Mouse (Mus musculus): ENCODE measurements around the gene Hoxa10.

The Hoxa10 gene

GRCm38 (mm10) chr6:52262463-52263320 is 22.0 kb upstream of the Hoxa10 start:
- DNase-seq (ENCODE audit: low spot score) = no peak

DNA sequence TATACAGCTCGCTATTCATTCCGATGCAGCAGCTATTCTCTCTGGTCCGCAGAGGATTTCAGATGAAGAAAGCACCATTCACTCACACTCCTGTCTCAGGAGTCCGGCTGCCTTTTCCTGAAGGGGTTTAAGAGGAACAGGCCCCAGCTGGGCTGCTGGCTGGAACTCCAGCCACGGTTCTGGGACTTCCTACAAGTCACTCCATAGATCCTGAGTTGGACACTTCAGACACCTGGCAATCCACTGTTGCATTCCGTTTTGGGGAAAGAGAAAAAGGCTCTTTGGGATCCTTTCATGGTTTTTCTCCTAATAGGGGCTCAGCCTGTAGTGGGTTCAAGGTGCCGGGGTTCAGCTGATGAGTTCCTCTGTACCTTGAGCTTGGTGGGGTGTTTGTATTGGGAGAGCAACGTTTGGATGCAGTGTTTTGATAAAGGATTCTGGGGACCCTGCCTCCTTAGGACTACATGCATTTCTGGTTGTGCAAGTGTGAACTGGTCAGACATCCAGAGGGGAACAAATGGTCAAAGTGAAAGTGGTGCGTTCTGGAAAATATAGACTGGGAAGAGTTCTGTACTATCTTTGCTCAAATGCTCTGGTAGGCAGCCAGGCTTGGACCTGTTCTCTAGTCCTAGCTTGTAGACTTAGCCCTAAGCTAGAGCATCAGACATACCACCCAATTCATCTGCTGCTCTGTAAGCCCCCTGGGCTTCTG is 21.3 kb upstream of the Hoxa10 start:
- DNase-seq (ENCODE audit: low spot score) = no peak

- DNase-seq (ENCODE audit: low spot score) = no peak
These were observed 20.3 kb upstream of the Hoxa10 start, which contains the start of gene Hoxa13 for GRCm38 (mm10) chr6:52260654-52261575. Hoxa13 (minus strand) TSS chr6:52260880.

- no peak for DNase-seq (ENCODE audit: low spot score)
These were observed 19.2 kb upstream of the Hoxa10 start for GRCm38 (mm10) chr6:52259811-52260261.

GRCm38 (mm10) chr6:52259081-52259790 is 18.6 kb upstream of the Hoxa10 start:
- DNase-seq (ENCODE audit: low spot score) = no peak

GRCm38 (mm10) chr6:52256956-52257355 is 16.3 kb upstream of the Hoxa10 start:
- peak; percentile 90 for DNase-seq (ENCODE audit: low spot score)

DNA sequence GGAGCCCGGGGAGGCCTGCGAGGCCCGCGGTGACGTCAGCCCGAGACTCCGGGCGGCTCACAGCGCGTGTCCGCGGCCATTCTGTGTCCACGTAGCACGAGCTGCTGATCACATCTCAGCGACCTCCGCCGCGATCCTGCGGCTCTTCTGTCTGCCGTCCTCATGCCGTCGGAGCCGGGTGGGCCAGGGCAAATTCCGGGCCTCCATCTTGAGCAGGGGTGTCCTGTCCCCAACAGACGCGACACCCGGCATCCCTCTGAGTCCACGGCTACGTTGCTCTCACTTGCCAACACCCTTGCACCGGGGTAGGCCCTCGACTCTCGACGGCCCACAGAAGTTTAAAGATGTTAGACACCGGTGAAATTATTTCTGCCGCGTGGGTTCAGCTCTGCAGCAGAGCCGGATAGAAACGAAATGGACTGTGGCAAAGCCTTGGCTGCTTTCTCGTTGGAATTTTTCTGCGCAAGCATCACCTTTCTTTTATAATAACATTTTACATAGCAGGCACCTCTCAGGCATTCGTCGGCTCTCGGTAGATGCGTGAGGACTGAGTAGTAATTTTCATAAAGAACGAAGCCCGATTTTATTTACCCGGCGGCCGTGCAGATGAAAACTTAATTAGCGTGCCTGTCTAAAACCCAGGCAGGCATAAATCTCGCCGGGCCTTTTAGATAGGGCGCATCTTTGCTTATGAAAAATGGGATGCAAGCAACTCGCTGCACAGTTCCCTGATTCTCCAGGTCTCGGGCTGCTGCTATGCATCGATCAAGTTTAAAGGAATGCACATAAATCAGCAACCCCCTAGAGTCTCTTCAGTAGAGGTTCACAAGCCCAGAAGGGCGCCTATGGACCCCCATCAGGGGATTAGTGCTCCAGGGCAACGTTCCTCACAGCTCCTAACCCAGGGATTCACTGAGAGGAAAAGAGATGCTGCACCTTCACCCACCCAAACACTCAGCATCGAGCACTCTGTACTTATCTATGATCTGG is 13.2 kb upstream of the Hoxa10 start:
- DNase-seq (ENCODE audit: low spot score) = no peak

DNA sequence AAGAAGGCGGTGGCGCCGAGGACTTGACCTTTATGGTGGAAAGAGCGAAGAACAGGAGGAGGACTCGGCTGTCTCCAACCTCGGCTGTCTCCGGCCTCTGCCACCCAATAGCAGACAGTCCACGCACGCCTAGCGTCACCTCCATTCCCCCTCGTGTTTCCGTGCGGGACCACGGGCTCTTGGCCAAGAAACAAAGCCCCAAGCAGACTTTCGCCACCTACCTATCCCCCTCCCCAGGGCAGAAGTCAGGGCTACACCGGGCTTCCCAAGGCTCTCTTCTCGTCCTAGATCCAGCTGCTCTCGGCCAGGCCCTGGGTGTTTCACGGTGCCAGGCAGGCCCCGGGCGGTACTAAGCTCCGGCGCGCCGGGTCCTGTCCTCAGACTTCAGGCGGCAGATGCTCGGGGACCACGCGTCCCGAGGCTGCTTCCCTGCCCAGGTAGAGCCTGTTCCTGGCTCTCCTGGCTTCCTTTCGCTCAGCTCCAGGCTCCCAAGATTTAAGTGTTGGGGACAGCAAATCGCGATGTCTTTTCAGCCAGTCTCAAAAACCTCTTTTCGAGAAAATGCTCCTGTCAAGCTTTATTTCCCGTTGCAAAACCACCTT is 12.2 kb upstream of the Hoxa10 start:
- DNase-seq (ENCODE audit: low spot score) = no peak

DNA sequence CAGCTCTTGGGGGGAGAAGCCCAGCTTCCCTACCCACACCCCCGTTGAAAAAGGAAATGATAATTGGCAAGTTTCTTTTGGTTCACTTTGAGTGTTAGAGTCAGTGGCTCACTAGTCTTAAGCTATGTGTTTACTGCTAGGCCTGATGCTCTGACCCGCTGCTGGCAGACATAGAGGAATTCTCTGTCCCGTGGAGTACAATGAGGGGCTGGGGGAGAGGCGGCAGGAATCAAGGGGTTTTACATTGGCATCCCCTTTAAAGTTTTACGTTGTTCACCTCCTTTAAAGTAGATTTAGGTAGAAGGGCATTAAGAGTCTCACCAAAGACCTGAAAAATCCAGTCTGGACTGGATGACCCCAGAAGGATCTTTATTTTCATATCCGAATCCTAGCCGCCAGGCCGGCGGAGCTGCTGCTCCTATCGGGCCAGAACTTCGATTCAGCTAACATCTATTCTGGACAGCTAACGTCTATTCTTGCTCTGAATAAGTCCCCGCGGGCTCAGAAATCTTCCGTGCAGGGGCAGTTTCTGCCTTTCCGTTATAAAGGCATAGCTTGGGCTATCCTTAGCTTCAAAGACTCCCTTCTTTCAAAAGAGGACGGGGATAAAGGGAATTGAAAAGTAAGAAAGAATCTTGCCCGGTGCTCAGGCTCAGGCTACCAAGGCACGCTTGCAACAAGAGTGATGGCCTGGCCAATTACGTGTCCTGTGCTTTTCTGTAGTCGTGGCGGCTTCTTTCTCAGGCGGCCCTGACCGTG is 11.5 kb upstream of the Hoxa10 start:
- DNase-seq (ENCODE audit: low spot score) = no peak

DNA sequence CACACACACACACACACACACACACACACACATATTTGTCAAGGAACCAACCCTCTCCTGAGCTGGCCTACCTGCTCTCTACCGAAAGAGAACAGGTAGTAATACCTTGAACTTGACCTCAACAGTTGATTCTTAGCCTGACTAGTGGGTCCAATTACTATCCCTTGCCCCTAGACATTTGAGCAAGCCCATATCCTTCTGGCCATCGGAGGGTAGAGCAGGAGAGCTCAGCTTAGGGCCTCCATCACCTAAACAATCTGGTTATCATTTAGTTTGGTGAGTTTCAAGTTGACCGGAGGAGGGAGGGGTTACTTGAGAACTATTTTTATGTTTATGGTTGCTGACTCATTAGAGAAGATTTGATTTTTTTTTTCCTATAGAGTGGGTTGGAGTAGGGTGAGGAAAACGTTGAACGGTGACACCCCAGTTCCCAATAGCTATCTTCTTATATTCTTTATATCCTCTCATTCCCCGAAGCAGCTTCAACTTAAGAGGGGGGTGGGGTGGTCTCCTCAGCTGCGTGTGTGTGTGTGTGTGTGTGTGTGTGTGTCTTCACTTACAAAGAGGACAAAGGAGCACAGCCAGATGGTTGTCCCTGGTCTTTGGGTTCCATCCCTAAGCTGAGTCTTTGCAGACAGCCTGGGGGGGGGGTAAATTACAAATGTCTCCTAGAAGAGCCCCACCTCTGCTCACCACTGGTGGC is 10.7 kb upstream of the Hoxa10 start:
- no peak for DNase-seq (ENCODE audit: low spot score)

DNA sequence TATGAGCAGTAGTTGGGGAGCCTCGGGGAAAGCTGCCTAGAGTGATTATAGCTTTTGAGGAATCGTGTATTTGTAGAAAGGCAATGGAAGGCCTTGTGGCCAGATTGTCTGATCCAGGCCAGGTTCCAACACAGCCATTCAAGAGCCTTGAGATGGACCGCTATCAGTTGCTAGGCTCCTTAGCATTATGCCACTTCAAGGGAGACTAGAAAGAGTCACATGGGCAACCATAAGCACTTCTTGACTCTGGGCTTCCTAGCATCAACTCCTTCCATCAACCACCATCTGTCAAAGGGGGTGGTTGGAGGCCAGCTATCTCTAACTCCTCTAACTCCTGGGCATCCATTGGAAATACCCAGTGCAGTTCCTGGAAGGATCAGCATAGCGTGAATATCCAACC is 9.2 kb upstream of the Hoxa10 start:
- DNase-seq (ENCODE audit: low spot score) = no peak

DNA sequence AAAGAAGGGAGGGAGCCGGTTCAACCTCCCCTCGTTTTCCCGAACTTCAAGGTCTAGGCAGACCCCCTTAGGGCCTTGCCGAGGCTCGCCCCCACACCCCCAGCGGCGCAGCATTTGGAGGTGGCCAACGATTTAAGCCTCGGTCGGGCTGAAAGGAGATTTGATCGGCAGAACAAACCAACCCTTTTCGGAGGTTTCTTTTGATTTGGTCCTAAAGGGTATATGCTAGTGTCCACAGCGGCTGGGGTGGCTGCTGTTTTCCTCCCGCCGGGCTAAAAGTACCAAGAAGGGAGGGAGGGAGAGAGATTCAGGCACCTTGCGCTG is 8.7 kb upstream of the Hoxa10 start:
- DNase-seq (ENCODE audit: low spot score) = no peak

DNA sequence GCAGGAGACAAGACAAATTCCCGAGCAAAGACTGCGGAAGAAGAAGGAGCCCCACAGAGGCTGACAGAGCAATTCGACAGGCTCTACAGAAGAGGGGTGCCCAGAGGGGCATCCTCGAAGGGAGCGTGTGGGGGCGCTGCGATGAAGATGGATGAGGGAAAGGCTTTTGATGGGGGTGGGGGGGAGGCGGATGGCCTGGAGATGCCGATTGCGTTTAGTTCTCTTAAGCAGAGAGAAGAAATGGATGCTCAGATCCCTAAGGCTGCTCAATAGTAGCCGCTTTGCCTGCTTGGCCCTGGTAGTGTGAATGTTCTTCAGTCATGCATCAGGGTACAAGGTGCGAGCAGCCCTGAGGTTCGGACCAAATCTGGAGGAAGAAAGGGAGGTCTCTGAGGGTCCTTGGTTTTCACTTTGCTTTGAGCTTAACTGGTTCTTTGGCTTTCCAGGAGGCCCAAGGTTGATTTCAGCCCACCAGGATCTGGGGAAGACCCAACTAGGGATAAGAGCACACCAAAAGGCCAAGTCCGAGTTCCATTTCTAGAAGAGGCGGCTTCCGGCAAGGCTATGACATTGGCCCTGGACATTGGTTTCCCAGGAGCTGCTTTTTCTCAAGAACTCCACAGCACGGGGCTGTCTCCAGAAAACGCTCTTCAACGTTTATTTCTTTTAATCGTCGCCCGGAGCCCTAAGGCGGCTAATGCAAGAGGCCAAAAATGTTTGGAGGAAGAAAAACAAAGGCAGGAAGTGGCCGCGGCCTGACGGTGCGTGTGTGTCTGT is 8.2 kb upstream of the Hoxa10 start:
- DNase-seq (ENCODE audit: low spot score) = no peak

- no peak for DNase-seq (ENCODE audit: low spot score)
These were observed 7.3 kb upstream of the Hoxa10 start for GRCm38 (mm10) chr6:52247766-52248637.

GRCm38 (mm10) chr6:52246916-52247315 is 6.3 kb upstream of the Hoxa10 start:
- no peak for DNase-seq (ENCODE audit: low spot score)

DNA sequence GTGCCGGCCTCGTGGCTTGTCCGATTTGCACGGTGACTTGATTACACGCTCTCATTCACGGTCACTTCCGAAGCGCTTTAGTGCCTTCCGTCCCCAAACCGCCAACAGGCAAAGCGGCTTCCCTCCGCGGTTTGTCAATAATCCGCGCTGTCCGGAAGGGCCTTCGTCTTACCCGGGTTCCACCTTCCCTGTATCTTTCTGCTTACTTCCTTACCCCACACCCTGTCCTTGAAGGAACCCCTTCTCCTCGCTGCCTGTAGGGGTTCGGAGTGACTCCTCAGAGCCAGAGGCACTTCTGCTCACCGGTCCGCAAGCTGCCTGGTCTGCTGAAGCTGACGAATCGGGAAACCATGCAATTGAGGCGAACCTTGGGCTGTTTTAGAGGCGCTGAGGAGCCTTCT is 5.7 kb upstream of the Hoxa10 start:
- no peak for DNase-seq (ENCODE audit: low spot score)

DNA sequence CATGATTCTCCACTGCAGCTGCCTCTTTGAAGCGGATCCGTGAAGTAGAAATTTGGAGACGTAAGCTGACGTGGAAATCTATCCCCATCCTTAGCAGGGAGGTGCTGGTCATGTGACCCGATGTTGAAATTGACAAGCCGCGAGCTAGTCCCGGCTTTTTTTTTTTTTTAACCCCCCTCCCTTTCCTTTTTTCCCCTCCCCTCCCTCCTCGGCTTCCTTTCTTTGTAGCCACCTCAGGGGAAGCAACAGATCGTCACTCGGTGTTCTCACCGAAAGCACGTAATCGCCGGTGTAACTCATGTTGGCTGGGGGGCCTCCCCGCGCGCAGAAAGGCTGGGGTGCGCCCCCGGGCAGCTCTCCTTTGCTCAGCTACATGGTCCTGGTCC is 5.1 kb upstream of the Hoxa10 start, which contains the start of gene Hoxa11:
Hoxa11 (minus strand) TSS at position 54 of the 386 bp plus-strand sequence.
- DNase-seq (ENCODE audit: low spot score) = no peak

Measured in adipocyte (in vitro differentiated cells).